9 mouse cellular contexts compared by ENCODE assay signal in the genomic region with DNA sequence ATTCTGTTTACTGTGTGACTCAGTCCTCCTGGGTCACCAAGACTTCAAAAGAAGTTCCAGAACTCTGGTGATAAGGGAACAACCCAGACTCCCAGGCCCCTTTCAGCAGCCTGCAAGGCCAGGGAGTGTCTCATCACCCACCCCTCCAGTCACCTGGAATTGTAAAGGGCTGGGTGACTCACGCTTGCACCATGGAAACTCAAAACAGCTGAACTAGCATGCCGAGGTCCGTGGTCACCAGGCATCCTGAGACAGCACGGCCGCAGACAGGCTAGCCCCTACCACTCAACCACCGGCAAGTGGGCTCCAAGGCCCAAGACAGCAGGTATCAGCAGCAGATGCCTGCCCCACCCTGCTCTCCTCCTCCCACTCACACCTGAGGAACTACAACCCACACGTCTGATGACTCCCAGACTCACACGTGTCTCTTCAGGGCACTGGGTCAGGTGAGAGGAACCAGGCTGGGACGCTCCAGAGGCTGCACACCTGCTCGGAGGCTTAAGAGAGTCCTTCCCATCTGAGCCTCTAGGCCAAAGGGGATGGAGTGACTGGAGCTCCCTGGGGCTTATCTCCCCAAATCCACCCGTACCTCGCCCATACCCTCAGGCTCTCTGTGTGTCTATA. TPM values are rescaled to one million over a fixed set of nuclear protein-coding genes. Genes with fewer than 3 reads are reported as not detected.
A peak's percentile ranks its signal among the peaks of the same experiment; 100 is the strongest.
DNase-seq lines count a peak whose midpoint lies in the region; ATAC-seq and TF ChIP-seq lines count a peak whose summit lies in the region.
"Had no signal": no experiment of that assay in that cellular context is flagged by ENCODE, and none has a peak within 500 bp of the region (broad histone marks: within the 10 kb centered on the region; RNA-seq: fewer than 3 reads in every experiment).

No protein-coding gene starts in this region.

- no peak for TF ChIP-seq CTCF in kidney, postnatal 0 days (IDR thresholded peaks at IDR 0.05; ENCODE audit: low read depth)
- no peak for TF ChIP-seq CTCF in E14TG2a.4 (conservative IDR thresholded peaks at IDR 0.05; ENCODE audit: low read length)

- no peaks in the 10 kb centered on the region for H3K9me3 ChIP-seq in kidney, postnatal 0 days (replicated peaks; ENCODE audit: low read length)
- no peaks in the 10 kb centered on the region for H3K9me3 ChIP-seq in E14TG2a.4 (ENCODE audit: low read length)
- H3K9me3 ChIP-seq in intestine, embryonic 16.5 days (ENCODE audit: control insufficient read depth, low read length) = no peaks in the 10 kb centered on the region

- ATAC-seq in kidney, postnatal 0 days (replicated peaks; ENCODE audit: low FRiP score, low read depth) = peak; percentile 52
- peak; percentile 81 for ATAC-seq in intestine, embryonic 16.5 days
- no peak for ATAC-seq in erythroid progenitor cell, adult 5-6 weeks (replicated peaks; ENCODE audit: low FRiP score, poor library complexity, severe bottlenecking)

- no peak overlapping the region for H3K9ac ChIP-seq in kidney, postnatal 0 days (ENCODE audit: low read depth, low read length)
- H3K9ac ChIP-seq in intestine, embryonic 16.5 days (ENCODE audit: low read depth, low read length) = no peak overlapping the region; the same call in 1 of the 2 replicates

- H3K36me3 ChIP-seq in kidney, postnatal 0 days (ENCODE audit: insufficient read depth, low read length) = no peaks in the 10 kb centered on the region
- H3K36me3 ChIP-seq in E14TG2a.4 (ENCODE audit: insufficient read depth, low read length) = no peaks in the 10 kb centered on the region; the same call in 1 of the 2 replicates
- H3K36me3 ChIP-seq in intestine, embryonic 16.5 days (ENCODE audit: control insufficient read depth, insufficient read depth, low read length) = no peaks in the 10 kb centered on the region

- no peak overlapping the region for H3K4me2 ChIP-seq in kidney, postnatal 0 days (ENCODE audit: low read length)
- peak overlapping the region; percentile 45 for H3K4me2 ChIP-seq in intestine, embryonic 16.5 days (ENCODE audit: low read depth, low read length)

- peak; percentile 33 for DNase-seq in kidney, postnatal 0 days (ENCODE audit: low spot score)
- DNase-seq in kidney, adult 8-10 months = no peak
- DNase-seq in adrenal gland, adult (ENCODE audit: inconsistent age in 2 of 2, low spot score in 1 of 2) = peak; percentile 87 to 91
- no peak for DNase-seq in thymus, adult 18-20 months
- no peak for DNase-seq in left cerebral cortex, adult 9 months (ENCODE audit: low spot score in 2 of 2)
- DNase-seq: cerebellum, postnatal 36 days had no signal

- no peak overlapping the region for H3K4me3 ChIP-seq in kidney, postnatal 0 days (replicated peaks; ENCODE audit: low read depth, low read length)
- H3K4me3 ChIP-seq in E14TG2a.4 (replicated peaks; ENCODE audit: low read length) = peak overlapping the region; percentile 23
- H3K4me3 ChIP-seq in intestine, embryonic 16.5 days (ENCODE audit: low read length) = no peak overlapping the region

- peaks cover 36% of the 10 kb centered on the region for H3K4me1 ChIP-seq in kidney, postnatal 0 days (replicated peaks; ENCODE audit: insufficient read depth, low read length)
- H3K4me1 ChIP-seq in E14TG2a.4 (replicated peaks; ENCODE audit: low read depth, low read length) = peaks cover 67% of the 10 kb centered on the region
- H3K4me1 ChIP-seq in intestine, embryonic 16.5 days (ENCODE audit: control insufficient read depth, insufficient read depth, low read length) = peaks cover 48% of the 10 kb centered on the region

- H3K27me3 ChIP-seq in kidney, postnatal 0 days (ENCODE audit: insufficient read depth, low read length) = no peaks in the 10 kb centered on the region
- H3K27me3 ChIP-seq in E14TG2a.4 (ENCODE audit: insufficient read depth, low read length) = no peaks in the 10 kb centered on the region
- H3K27me3 ChIP-seq in intestine, embryonic 16.5 days (replicated peaks; ENCODE audit: control insufficient read depth, insufficient read depth, low read length) = no peaks in the 10 kb centered on the region

- H3K27ac ChIP-seq in kidney, postnatal 0 days = peak overlapping the region; percentile 19; the same call in 1 of the 2 replicates
- H3K27ac ChIP-seq in intestine, embryonic 16.5 days (ENCODE audit: low read length) = no peak overlapping the region

- WGBS in kidney, postnatal 0 days = 42% methylated on average over 12 of the region's 12 CpGs
- 38% methylated on average over 12 of the region's 12 CpGs for WGBS in intestine, embryonic 16.5 days

RNA-seq across cellular contexts. Expression of a gene that starts 38.9 kb away (rescaled TPM):
- 10.2 and 10.3 TPM in 2 replicates for polyA plus RNA-seq in kidney, postnatal 0 days (2015; fragmentation: Nextera tagmentation; extraction: Ambion mirVana)
- polyA plus RNA-seq in intestine, embryonic 16.5 days (2015; fragmentation: Nextera tagmentation; extraction: Ambion mirVana) = 7.4 and 7.8 TPM in 2 replicates
- 3.4 TPM in 1 of 2 replicates, not detected in the other for total RNA-seq in erythroid progenitor cell, adult 5-6 weeks (2015; ENCODE audit: low replicate concordance)
- 0.77 and 1.8 TPM in 2 replicates for total RNA-seq in erythroid progenitor cell, adult 5-6 weeks (2017; ENCODE audit: low replicate concordance)

Comparison
In these comparisons a context has a peak if more than half of its experiments do, and no peak if none do; other contexts are left out.
1. DNase-seq: peak in kidney, postnatal 0 days (single experiment) and adrenal gland, adult (2 of 2); none in kidney, adult 8-10 months (0 of 2), thymus, adult 18-20 months (0 of 2) and left cerebral cortex, adult 9 months (0 of 2).